Mouse (Mus musculus) thymus, adult 2 months (tissue): ENCODE measurements at regions not wholly inside any gene's neighbourhood (a gene's known extent, or its start where the extent isn't known, plus 50 kb on each side); places are given as distances from the start of the nearest gene placed in this dataset.

Source experiments
- CTCF ChIP-seq: fragments of 200-500 bp; IDR thresholded peaks from 2 replicates; pipeline ENCODE4 v1.5.1; 2012; ENCODE audit warnings: mild to moderate bottlenecking, control low read depth, low read length, moderate library complexity, borderline replicate concordance; ENCODE audit not compliant: control insufficient read depth, poor library complexity, insufficient read depth; ENCODE audit errors: extremely low read depth
- POLR2A ChIP-seq: fragments of 200-500 bp; IDR thresholded peaks from 2 replicates; pipeline ENCODE4 v1.6.1; 2012; ENCODE audit warnings: mild to moderate bottlenecking, low read length, control low read depth, moderate library complexity; ENCODE audit not compliant: control insufficient read depth, poor library complexity, insufficient read depth; ENCODE audit errors: extremely low read depth

GRCm38 (mm10) chr7:124500636-124501035 is 518.0 kb downstream of the Hs3st4 start:
- TF ChIP-seq CTCF (no peak), POLR2A (no peak)
